Mouse (Mus musculus) layer of hippocampus, postnatal 14 days (tissue): ENCODE results near the gene Tas1r2. TPM values are rescaled to one million over a fixed set of nuclear protein-coding genes. Genes with fewer than 3 reads are reported as not detected.

Experiments
- DNase-seq, 2 experiments: peaks; one replicate each; pipeline ENCODE4 v3.0.0; 2021 to 2022; ENCODE audit warnings: low spot score in 2 of 2, mixed read lengths in 1 of 2
- total RNA-seq, 2 experiments: library from RNA; stranded (reverse); gene quantifications; 2 replicates each; pipeline ENCODE4 v1.2.3; 2021

Tas1r2 gene
- total RNA-seq, 2 experiments from 2014 or later: not detected

GRCm38 (mm10) chr4:139638356-139638755, 15.0 kb upstream of the Tas1r2 start:
- no peak for DNase-seq

DNA sequence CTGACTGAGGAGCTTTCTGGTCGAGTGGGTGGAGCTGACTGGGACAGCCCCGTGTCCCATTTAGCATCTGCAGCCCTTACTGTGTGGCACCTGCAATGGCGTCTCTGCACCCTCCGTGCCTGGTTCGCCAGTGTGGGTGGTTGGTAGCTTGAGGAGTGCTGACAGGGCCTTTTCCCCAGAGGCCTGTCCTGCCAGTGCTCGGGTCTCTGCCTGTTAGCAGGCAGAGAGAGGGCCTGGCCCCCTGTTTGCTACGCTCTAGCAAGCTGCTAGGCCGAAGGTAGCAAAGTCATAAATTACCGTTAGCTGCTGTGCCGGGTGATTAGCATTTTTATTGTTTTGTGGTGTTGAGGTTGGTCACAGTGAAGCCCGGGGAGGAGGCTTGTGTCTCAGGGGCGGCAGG, 13.5 kb upstream of the Tas1r2 start:
- DNase-seq: no peak

DNA sequence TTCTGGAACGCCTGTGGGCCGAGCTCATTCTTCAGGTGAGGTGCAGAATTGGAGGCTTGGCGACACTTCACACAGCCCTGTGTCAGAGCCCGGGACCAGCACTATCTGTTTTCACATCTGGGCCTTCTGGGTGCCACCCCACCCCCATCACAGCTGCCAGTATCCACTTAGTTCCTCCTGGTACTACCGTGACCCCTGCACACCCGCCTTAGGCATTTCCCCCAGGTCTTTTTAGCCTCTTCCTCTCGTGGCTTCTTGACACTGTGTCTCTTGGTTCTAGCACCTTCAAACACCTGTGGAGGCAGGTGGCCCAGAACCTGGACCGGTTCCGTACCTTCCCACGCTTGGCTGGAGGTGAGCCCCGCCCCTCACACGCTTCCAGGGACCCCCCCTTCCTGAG, 13.0 kb upstream of the Tas1r2 start:
- DNase-seq: no peak

DNA sequence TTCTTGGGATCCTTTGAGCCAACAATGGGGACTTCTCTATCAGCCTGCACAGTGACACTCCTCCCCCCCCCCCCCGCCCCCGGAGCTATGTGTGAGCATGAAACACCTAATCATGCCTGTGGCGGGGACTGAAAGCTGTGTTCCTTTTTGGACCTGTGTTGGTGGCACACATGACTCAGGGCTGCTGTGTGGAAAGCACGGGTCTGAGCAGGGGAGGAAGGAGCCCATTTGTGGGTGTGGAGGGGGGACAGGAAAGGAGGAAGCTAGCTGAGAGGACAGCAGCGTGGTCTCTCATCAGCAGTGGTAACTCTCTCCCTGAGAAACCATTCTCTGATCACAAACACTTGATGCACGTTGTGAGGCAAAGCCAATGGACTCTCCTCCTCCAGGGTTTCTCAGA, 12.6 kb upstream of the Tas1r2 start:
- no peak for DNase-seq

DNA sequence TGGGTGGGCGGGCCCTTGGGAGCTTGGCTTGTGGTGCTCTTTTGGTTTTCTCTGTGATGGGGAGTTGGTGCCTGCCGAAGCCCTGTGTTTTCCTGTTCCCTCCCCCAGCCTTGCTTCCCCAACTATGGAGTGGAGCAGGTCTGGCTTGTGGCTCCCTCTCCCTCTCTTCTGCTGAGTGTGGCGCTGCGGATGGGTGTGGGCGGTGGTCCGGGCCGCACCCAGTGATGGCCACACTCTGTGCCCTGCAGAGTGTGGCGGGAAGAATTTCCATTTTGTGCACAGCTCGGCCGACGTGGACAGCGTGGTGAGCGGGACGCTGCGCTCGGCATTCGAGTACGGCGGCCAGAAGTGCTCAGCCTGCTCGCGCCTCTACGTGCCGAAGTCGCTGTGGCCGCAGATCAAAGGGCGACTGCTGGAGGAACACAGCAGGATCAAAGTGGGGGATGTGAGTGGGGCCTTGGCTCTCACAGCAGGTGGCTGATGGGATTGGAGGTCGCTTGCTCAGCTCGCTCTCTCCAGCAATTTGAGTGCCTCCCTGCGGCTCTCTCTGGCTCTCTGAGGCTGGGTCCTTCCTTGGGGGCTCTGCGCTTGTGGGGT, 11.4 kb upstream of the Tas1r2 start:
- DNase-seq: no peak

- peak; percentile 80 to 83 for DNase-seq
Measured at GRCm38 (mm10) chr4:139643972-139644371, 9.4 kb upstream of the Tas1r2 start.

GRCm38 (mm10) chr4:139646916-139647315, 6.4 kb upstream of the Tas1r2 start:
- no peak for DNase-seq

- no peak for DNase-seq
Measured at GRCm38 (mm10) chr4:139650086-139650743, 3.1 kb upstream of the Tas1r2 start.

DNA sequence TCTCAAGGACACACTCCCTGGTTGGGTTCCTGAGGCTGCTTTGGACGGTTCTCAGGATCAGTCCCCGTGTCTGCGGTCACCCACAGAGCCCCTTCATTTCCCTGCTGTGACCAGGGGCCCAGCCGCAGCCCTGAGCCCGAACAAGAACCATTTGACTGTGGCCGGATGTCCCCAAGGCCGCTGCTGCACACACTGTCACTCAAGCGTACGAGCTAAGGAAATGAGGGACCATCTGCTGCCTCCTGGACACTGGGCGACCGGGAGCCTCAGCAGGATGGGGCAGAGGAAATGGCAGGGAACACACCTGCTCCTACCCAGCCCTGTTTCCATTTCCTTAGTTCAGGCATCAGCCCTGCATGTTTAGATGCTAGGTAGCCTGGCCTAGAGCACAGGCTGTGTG, 2.4 kb upstream of the Tas1r2 start:
- no peak for DNase-seq

GRCm38 (mm10) chr4:139661897-139662296, 8.6 kb downstream of the Tas1r2 start:
- no peak for DNase-seq

DNA sequence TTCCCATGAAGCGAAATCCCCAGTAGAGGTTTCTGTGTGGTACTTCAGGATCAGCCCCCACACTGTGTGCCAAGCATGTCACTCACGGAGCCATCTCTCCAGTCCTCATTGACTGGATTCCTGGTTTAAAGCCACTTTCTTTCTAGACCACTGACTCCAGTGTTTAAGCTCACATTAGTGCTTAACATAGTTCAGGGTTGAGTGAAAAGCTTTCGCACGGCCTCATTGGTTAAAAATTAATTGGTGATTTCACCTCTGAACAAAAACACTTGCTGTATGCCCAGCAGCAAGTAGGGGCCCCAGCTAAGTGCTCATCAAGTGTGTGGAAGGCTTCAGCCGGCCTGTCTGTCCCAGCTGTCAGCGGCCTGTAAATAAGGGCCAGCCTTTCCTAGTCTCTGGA, 14.3 kb downstream of the Tas1r2 start:
- DNase-seq: no peak

DNA sequence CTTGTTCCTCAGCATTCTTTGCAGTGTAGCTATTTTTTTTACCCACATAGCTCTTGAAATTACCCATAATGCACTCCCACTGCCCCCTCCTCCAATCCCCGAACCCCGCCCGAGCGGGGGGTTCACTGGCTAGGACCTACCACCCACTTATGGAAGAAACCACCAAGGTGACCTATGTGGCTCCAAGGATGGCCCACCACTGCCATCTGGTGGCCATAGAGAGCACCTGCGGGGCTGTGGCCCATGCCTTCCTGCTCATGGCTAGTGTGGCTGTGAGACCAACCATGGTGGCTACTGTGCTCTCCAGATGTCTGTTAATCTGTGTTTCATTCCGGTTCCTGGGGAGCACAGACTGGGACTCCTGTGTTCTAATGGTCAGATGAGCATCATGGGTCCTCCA, 16.5 kb downstream of the Tas1r2 start:
- peak; percentile 22 to 33 for DNase-seq

DNA sequence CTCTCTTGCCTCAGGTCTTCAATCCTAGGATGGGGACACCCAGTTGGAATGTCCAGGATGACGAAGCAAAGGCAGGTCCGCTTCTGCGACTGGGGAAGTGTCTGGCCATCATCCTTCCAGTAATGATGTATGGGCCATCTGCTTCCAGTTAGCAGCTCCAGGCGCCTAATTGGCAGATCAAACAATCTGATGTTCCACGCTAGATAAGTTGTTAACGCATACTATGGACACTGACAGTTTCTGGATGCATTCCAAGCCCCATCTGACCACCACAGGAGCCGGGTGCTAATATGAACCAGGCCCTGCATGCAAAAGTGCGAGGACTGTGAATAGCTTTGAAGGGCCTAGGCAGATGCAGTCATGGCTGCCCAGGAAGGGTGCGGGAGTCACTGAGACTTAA, 22.4 kb downstream of the Tas1r2 start:
- DNase-seq: no peak

GRCm38 (mm10) chr4:139683728-139684638, 30.6 kb downstream of the Tas1r2 start:
- DNase-seq: no peak

- peak; percentile 68 to 70 for DNase-seq
Measured at GRCm38 (mm10) chr4:139684639-139685017, 31.3 kb downstream of the Tas1r2 start.

DNA sequence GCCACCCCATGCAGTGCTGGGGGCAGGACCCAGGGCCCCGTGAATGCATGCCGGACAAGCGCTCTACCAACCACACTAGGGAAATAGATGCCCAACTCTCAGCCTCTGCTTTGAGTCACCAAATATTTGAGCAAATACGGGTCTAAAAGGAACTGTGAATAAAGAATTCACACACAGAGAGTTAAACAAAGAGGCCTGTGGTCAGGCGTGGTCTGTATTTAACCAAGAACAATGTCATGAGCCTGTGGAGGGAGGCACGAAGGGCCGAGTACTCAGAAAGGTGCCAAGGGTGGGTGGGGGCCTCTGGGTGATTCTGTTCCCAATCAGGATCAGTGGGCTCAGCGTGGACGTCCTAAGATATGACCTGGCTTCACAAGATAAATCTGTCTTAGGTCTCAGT, 34.7 kb downstream of the Tas1r2 start:
- no peak for DNase-seq

DNA sequence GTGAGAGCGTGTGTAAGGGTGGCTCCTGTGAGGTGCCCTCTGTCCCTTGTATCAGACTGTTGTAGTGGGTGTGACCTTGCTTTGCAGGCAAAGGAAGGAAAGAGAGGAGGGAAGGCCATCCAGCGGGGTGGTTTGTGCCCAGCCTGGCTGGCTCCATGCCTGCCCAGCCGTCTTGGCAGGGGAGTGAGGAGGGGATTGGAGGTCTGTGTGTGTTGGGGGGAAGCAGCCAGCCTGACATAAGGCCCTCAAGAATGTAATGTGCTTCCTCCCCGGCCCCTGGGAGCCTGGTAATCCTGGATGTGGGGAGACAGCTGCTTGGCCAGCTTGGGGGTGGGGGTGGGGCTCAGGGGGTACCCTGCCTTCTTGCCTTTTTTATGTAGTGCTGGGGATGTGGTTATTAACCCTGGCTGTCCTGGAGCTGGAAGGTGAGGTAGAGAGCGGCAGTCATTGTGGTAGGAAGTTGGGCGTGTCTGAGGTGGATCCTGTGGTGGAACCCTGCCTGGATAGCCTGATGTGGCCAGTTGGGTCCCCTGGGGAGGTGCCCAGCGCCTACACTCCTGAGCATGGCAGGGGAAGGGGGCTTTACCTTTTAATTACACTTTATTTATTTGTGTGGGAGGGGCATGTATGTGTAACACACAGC, 36.4 kb downstream of the Tas1r2 start:
- no peak for DNase-seq

GRCm38 (mm10) chr4:139693315-139693714, 40.0 kb downstream of the Tas1r2 start:
- no peak for DNase-seq

DNA sequence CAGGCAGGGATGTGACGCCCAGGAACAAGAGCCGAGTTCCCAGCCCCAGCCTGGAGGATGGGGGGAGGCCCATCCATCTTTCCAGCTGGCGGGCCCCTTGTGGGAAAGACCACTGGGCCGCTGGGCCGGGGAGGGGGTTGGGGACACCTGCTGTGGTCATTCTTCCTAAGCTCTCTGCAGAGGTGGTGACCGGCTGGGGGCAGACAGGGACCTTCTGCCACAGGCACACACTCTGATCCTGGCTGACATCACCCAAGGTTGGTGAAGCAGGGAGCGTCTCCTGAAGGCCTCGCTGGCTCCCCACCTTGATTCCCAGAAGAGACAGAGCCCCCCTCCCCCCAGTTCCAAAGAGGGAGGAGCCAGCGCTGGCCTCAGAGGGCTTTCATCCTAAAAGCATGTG, 44.4 kb downstream of the Tas1r2 start:
- DNase-seq: no peak

GRCm38 (mm10) chr4:139698602-139699001, 45.3 kb downstream of the Tas1r2 start:
- no peak for DNase-seq

DNA sequence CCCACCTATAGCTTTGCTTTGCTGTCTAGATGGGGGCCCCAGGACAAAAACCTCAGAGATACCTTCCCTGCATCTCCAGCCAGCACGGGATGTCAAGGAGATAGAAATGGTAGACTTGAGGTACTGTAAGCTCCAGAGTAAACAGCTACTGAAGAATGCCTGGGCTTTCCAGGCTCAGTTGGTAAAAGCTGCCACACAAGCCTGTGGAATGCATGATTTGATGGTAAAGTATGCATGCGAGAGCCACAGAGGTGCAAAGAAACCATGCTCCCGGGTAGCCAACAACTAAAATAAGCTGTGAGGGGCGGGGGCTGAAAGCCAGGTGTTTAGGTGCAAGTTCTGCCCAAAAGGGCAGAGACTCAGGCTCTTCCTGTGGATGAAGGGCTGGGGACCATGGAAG, 49.6 kb downstream of the Tas1r2 start:
- DNase-seq: no peak

- DNase-seq: no peak
Measured at GRCm38 (mm10) chr4:139703468-139703867, 50.1 kb downstream of the Tas1r2 start.
